Mouse (Mus musculus) kidney, postnatal 25 days (tissue): ENCODE measurements at regions not wholly inside any gene's neighbourhood (a gene's known extent, or its start where the extent isn't known, plus 50 kb on each side); places are given as distances from the start of the nearest gene placed in this dataset.

Experiments used
- DNase-seq, 2 experiments: peaks; one replicate each; pipeline ENCODE4 v3.0.0; 2021; ENCODE audit warnings: mixed read lengths in 2 of 2

DNA sequence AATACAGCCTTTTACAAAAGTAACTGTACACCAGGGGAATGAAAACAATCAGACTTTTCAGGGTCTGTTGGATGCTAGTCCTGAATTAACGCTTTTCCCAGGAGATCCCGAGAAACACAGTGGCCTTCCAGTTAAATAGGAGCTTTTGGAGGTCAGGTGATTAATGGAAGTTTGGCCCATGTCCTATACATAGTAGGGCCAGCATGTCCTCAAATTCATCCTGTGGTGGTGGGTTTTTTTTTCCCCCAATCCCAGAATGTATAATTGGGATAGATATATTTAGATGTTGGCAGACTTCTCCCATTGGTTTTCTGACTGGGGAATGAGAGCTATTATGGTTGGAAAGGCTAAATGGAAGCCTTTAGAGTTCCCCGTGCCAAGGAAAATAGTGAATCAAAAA is 77.6 kb downstream of the Cd200 start:
- DNase-seq, result no peak

GRCm38 (mm10) chr16:45330298-45330697 is 78.6 kb downstream of the Cd200 start:
- DNase-seq, result peak; percentile 32 to 45

DNA sequence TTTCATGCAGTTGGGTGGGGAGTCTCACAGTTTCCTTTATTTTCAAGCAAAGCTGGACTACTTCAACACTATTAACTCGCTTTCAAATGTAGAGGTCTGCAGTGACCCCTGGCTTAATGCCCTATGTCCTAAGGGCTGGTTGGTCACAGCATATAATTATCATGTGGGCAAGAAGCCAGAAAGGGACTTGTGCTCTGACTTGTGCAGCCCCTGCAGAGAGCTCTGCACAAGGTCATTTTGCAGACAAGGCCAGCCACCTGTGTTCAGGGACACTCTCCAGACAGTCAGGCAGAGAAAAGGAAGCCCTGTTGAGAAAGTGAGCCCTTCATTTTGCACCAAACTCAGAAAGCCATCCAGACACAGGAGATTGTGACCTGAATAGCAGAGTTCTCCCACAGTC is 79.1 kb downstream of the Cd200 start:
- peak; percentile 66 to 79 for DNase-seq

DNA sequence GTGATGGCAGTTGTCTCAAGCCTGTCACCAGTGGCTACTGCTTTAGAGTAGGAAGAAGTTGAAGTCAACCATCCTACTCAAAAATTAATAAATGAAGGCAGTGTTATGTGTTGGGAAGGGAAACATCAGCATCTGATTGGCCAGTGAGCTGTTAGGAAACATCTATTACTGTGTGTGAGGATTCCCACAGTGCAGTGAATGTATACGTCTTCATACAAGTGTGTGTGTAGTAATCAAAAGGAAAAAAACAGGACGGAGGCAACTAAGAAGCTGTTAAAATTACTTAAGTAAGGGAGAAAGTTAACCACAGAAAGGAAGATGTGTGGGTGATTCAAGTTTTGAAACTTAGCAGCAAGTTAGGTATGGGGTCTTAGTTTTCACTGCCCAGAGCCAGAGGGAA is 81.8 kb downstream of the Cd200 start:
- no peak for DNase-seq

DNA sequence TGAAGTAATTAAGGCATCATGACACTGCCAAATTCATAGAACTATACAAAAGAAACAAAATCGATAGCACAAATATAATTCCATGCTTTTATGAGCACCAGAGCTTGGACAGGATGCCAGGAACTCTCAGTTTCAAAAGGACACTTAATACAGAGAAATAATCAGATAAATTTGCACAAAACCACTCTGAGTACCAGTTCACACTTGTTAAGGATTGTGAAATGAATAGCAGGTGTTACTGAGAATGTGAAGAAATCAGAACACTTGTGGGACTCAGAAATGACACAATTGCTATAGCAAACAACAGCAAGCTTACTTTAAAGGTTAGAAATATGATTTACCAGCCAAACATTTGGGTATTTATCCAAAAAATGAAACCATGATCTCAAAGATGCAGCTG is 87.4 kb downstream of the Btla start:
- no peak for DNase-seq
